Comparison of ENCODE assay signal across 25 mouse cellular contexts in the genomic region with DNA sequence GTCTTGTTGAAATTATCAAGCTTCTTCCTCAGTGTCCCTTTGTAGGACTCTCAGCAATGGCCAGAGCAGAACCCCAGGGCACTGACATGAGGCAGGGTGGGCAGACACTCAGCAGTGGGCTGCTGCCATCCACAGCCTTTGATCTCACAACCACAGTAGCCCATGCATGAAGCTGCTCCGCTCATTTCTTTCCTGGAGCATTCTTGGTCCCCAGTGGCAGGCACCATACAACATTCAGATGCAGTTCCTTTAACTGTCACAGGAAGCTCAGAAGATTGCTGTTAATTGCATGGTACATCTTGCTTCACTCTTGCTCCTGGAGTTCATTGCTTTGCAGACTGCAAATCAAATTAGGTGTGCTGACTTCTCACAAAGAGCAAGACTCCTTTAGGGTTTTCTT. TPM values are rescaled to one million over a fixed set of nuclear protein-coding genes. Genes with fewer than 3 reads are reported as not detected.
A peak's percentile ranks its signal among the peaks of the same experiment; 100 is the strongest.
DNase-seq lines count a peak whose midpoint lies in the region; ATAC-seq and TF ChIP-seq lines count a peak whose summit lies in the region.
"Had no signal": no experiment of that assay in that cellular context is flagged by ENCODE, and none has a peak within 500 bp of the region (broad histone marks: within the 10 kb centered on the region; RNA-seq: fewer than 3 reads in every experiment).

No protein-coding gene starts in this region.

- no peaks in the 10 kb centered on the region for H3K36me3 ChIP-seq in forebrain, embryonic 14.5 days (ENCODE audit: control insufficient read depth, insufficient read depth, low read length)
- no peaks in the 10 kb centered on the region for H3K36me3 ChIP-seq in forebrain, embryonic 15.5 days
- no peaks in the 10 kb centered on the region for H3K36me3 ChIP-seq in hindbrain, embryonic 13.5 days
- no peaks in the 10 kb centered on the region for H3K36me3 ChIP-seq in midbrain, embryonic 14.5 days (ENCODE audit: control insufficient read depth, insufficient read depth, low read length)
- H3K36me3 ChIP-seq: embryonic facial prominence, embryonic 13.5 days; heart, embryonic 13.5 days; intestine, embryonic 15.5 days; limb, embryonic 15.5 days; liver, embryonic 15.5 days; stomach, embryonic 15.5 days had no signal

- no peaks in the 10 kb centered on the region for H3K27me3 ChIP-seq in forebrain, embryonic 14.5 days (replicated peaks; ENCODE audit: control insufficient read depth, insufficient read depth, low read length)
- H3K27me3 ChIP-seq in forebrain, embryonic 15.5 days = no peaks in the 10 kb centered on the region
- no peaks in the 10 kb centered on the region for H3K27me3 ChIP-seq in hindbrain, embryonic 13.5 days
- no peaks in the 10 kb centered on the region for H3K27me3 ChIP-seq in midbrain, embryonic 14.5 days (ENCODE audit: control insufficient read depth, insufficient read depth, low read length)
- H3K27me3 ChIP-seq: CH12.LX; embryonic facial prominence, embryonic 13.5 days; heart, embryonic 13.5 days; intestine, embryonic 15.5 days; limb, embryonic 15.5 days; liver, embryonic 15.5 days; megakaryocyte, embryonic 14.5 days; stomach, embryonic 15.5 days had no signal

- TF ChIP-seq CTCF in bone marrow, adult 2 months (IDR thresholded peaks at IDR 0.05; ENCODE audit: control insufficient read depth, insufficient read depth, low read length) = no peak

- no peaks in the 10 kb centered on the region for H3K9me3 ChIP-seq in forebrain, embryonic 14.5 days (replicated peaks; ENCODE audit: control insufficient read depth, low read length)
- H3K9me3 ChIP-seq in forebrain, embryonic 15.5 days = no peaks in the 10 kb centered on the region
- no peaks in the 10 kb centered on the region for H3K9me3 ChIP-seq in hindbrain, embryonic 13.5 days
- H3K9me3 ChIP-seq in midbrain, embryonic 14.5 days (ENCODE audit: control insufficient read depth, low read length) = no peaks in the 10 kb centered on the region
- H3K9me3 ChIP-seq: embryonic facial prominence, embryonic 13.5 days; heart, embryonic 13.5 days; intestine, embryonic 15.5 days; limb, embryonic 15.5 days; liver, embryonic 15.5 days; megakaryocyte, embryonic 14.5 days; stomach, embryonic 15.5 days had no signal

- no peak overlapping the region for H3K27ac ChIP-seq in forebrain, embryonic 14.5 days (ENCODE audit: low read depth, low read length)
- no peak overlapping the region for H3K27ac ChIP-seq in forebrain, embryonic 15.5 days (replicated peaks)
- peak overlapping the region; percentile 42 for H3K27ac ChIP-seq in bone marrow, adult 2 months (ENCODE audit: control insufficient read depth, insufficient read depth, low read depth, low read length, poor library complexity)
- H3K27ac ChIP-seq in hindbrain, embryonic 13.5 days = peak overlapping the region; percentile 73
- H3K27ac ChIP-seq in midbrain, embryonic 14.5 days (replicated peaks; ENCODE audit: low read depth, low read length) = peak overlapping the region; percentile 63
- H3K27ac ChIP-seq: embryonic facial prominence, embryonic 13.5 days; heart, embryonic 13.5 days; intestine, embryonic 15.5 days; limb, embryonic 15.5 days; liver, embryonic 15.5 days; stomach, embryonic 15.5 days had no signal

- H3K9ac ChIP-seq in forebrain, embryonic 14.5 days (ENCODE audit: low read length) = no peak overlapping the region
- no peak overlapping the region for H3K9ac ChIP-seq in forebrain, embryonic 15.5 days (replicated peaks)
- H3K9ac ChIP-seq in hindbrain, embryonic 13.5 days = no peak overlapping the region
- H3K9ac ChIP-seq in midbrain, embryonic 14.5 days (replicated peaks; ENCODE audit: low read length) = no peak overlapping the region
- H3K9ac ChIP-seq: embryonic facial prominence, embryonic 13.5 days; heart, embryonic 13.5 days; intestine, embryonic 15.5 days; limb, embryonic 15.5 days; liver, embryonic 15.5 days; stomach, embryonic 15.5 days had no signal

- no peak for TF ChIP-seq POLR2A in bone marrow, adult 2 months (IDR thresholded peaks at IDR 0.05; ENCODE audit: borderline replicate concordance, control insufficient read depth, low read depth, low read length)

- ATAC-seq in forebrain, embryonic 14.5 days = peak; percentile 11; the same call in 1 of the 2 replicates
- no peak for ATAC-seq in forebrain, embryonic 15.5 days (replicated peaks)
- 0 out of 2 replicates have a peak, but pooled peaks have one; percentile 16 for ATAC-seq in hindbrain, embryonic 13.5 days (ENCODE audit: low FRiP score)
- ATAC-seq in midbrain, embryonic 14.5 days (ENCODE audit: low FRiP score, low TSS enrichment) = peak; percentile 46; the same call in 1 of the 2 replicates
- ATAC-seq: lung, postnatal 0 days had no signal

- 18% methylated on average over 1 of the region's 1 CpGs for WGBS in forebrain, embryonic 14.5 days
- 17% methylated on average over 1 of the region's 1 CpGs for WGBS in forebrain, embryonic 15.5 days
- WGBS in bone marrow, adult 2 months = 33% methylated on average over 1 of the region's 1 CpGs
- 24% methylated on average over 1 of the region's 1 CpGs for WGBS in hindbrain, embryonic 13.5 days
- WGBS in midbrain, embryonic 14.5 days = 15% methylated on average over 1 of the region's 1 CpGs

- H3K4me3 ChIP-seq in forebrain, embryonic 14.5 days (ENCODE audit: low read depth, low read length) = no peak overlapping the region
- no peak overlapping the region for H3K4me3 ChIP-seq in forebrain, embryonic 15.5 days
- no peak overlapping the region for H3K4me3 ChIP-seq in bone marrow, adult 2 months (replicated peaks; ENCODE audit: control insufficient read depth, low read depth, low read length)
- H3K4me3 ChIP-seq in hindbrain, embryonic 13.5 days = no peak overlapping the region
- H3K4me3 ChIP-seq in midbrain, embryonic 14.5 days (replicated peaks; ENCODE audit: low read depth, low read length) = no peak overlapping the region
- H3K4me3 ChIP-seq: embryonic facial prominence, embryonic 13.5 days; heart, embryonic 13.5 days; intestine, embryonic 15.5 days; limb, embryonic 15.5 days; liver, embryonic 15.5 days; megakaryocyte, embryonic 14.5 days; myocyte; stomach, embryonic 15.5 days had no signal

- H3K4me1 ChIP-seq in forebrain, embryonic 14.5 days (ENCODE audit: control insufficient read depth, insufficient read depth, low read length) = peaks cover 16% of the 10 kb centered on the region
- H3K4me1 ChIP-seq in forebrain, embryonic 15.5 days = peaks cover 18% of the 10 kb centered on the region
- peaks cover 7% of the 10 kb centered on the region for H3K4me1 ChIP-seq in bone marrow, adult 2 months (ENCODE audit: control insufficient read depth, insufficient read depth, low read length)
- peaks cover 18% of the 10 kb centered on the region for H3K4me1 ChIP-seq in hindbrain, embryonic 13.5 days (replicated peaks)
- H3K4me1 ChIP-seq in midbrain, embryonic 14.5 days (ENCODE audit: control insufficient read depth, insufficient read depth, low read length) = peaks cover 24% of the 10 kb centered on the region
- H3K4me1 ChIP-seq: limb, embryonic 15.5 days; liver, embryonic 15.5 days; megakaryocyte, embryonic 14.5 days; stomach, embryonic 15.5 days had no signal

- no peak overlapping the region for H3K4me2 ChIP-seq in forebrain, embryonic 14.5 days (ENCODE audit: low read length)
- no peak overlapping the region for H3K4me2 ChIP-seq in forebrain, embryonic 15.5 days (replicated peaks)
- no peak overlapping the region for H3K4me2 ChIP-seq in hindbrain, embryonic 13.5 days
- H3K4me2 ChIP-seq in midbrain, embryonic 14.5 days (ENCODE audit: low read length) = no peak overlapping the region
- H3K4me2 ChIP-seq: embryonic facial prominence, embryonic 13.5 days; heart, embryonic 13.5 days; intestine, embryonic 15.5 days; limb, embryonic 15.5 days; liver, embryonic 15.5 days; stomach, embryonic 15.5 days had no signal

- peak; percentile 23 for DNase-seq in forebrain, embryonic 14.5 days (ENCODE audit: low spot score)
- DNase-seq in midbrain, embryonic 14.5 days = peak; percentile 67
- no peak for DNase-seq in kidney, adult 8-10 months
- DNase-seq in heart, adult 9 months (ENCODE audit: low spot score in 2 of 2) = no peak
- DNase-seq in embryo, embryonic 10.5 days (ENCODE audit: low spot score) = no peak
- DNase-seq: adrenal gland, postnatal 25 days; cerebellum, adult 2 months; gastrocnemius, postnatal 36 days; heart, postnatal 36 days; thymus, adult 2 months had no signal

RNA-seq across cellular contexts. Expression of gene Tas2r134, which starts 37.7 kb away (rescaled TPM):
- not detected in 2 replicates for polyA plus RNA-seq in forebrain, embryonic 14.5 days (2014; fragmentation: Nextera tagmentation; extraction: Ambion mirVana)
- polyA plus RNA-seq in forebrain, embryonic 15.5 days (2015; fragmentation: Nextera tagmentation; extraction: Ambion mirVana) = not detected in 2 replicates
- not detected in 2 replicates for polyA plus RNA-seq in bone marrow, adult 2 months (2011; ENCODE audit: insufficient read depth, insufficient read length, low replicate concordance, missing spikeins)
- polyA plus RNA-seq in hindbrain, embryonic 13.5 days (2015; fragmentation: Nextera tagmentation; extraction: Ambion mirVana) = not detected in 2 replicates
- not detected in 2 replicates for polyA plus RNA-seq in midbrain, embryonic 14.5 days (2014; fragmentation: Nextera tagmentation; extraction: Ambion mirVana)
- polyA plus RNA-seq: cerebellum, adult 2 months; cortical plate, adult 2 months; embryonic facial prominence, embryonic 13.5 days; heart, embryonic 13.5 days; intestine, embryonic 15.5 days; kidney, embryonic 14.5 days; limb, embryonic 15.5 days; liver, embryonic 15.5 days; lung, postnatal 0 days; myocyte; stomach, embryonic 15.5 days; thymus, adult 2 months had no signal

Comparison
In these comparisons a context has a peak if more than half of its experiments do, and no peak if none do; other contexts are left out.
1. DNase-seq: peak in forebrain, embryonic 14.5 days (single experiment) and midbrain, embryonic 14.5 days (single experiment); none in kidney, adult 8-10 months (0 of 2), heart, adult 9 months (0 of 2) and embryo, embryonic 10.5 days (single experiment).
2. H3K27ac ChIP-seq: peak in bone marrow, adult 2 months (single experiment), hindbrain, embryonic 13.5 days (single experiment) and midbrain, embryonic 14.5 days (single experiment); none in forebrain, embryonic 14.5 days (single experiment) and forebrain, embryonic 15.5 days (single experiment).